Mouse (Mus musculus): Measurements from ENCODE around the gene Smap1. TPM values are rescaled to one million over a fixed set of nuclear protein-coding genes. Genes with fewer than 3 reads are reported as not detected.

The Smap1 gene
- polyA plus RNA-seq, 1 experiment from 2014 or later, result 47.9 TPM

DNA sequence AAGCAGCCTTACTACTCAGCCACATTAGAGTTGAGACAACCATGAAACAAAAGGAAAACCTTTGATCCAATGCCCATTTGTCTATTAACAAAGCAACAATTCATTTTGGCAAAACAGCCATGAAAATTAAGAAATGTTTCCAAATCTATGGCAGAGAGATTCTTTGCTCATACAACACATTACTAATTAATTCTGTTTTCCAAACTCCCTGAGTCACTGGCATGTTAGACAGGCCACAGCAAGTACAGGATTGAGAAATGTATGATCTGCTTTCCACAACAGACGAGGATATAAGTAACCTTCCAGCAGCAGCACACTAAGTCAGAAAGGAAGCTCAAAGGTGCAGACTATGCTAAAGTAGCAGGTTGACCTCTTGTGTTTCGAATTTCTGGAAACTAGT, 9.1 kb downstream of the Smap1 start:
- no peaks in the 10 kb centered on the region for H3K36me3 ChIP-seq
- H3K4me2 ChIP-seq (replicated peaks), result no peak overlapping the region
- no peaks in the 10 kb centered on the region for H3K9me3 ChIP-seq
- no peaks in the 10 kb centered on the region for H3K27me3 ChIP-seq
- no peak overlapping the region for H3K9ac ChIP-seq
- no peak overlapping the region for H3K27ac ChIP-seq
- H3K4me1 ChIP-seq, result peaks cover 3% of the 10 kb centered on the region; the same call in 1 of the 2 replicates
- no peak overlapping the region for H3K4me3 ChIP-seq
- WGBS, result 72% methylated on average over 2 of the region's 2 CpGs
- no peak for ATAC-seq (ENCODE audit: insufficient number of reproducible peaks, insufficient read depth, low FRiP score, low TSS enrichment)

DNA sequence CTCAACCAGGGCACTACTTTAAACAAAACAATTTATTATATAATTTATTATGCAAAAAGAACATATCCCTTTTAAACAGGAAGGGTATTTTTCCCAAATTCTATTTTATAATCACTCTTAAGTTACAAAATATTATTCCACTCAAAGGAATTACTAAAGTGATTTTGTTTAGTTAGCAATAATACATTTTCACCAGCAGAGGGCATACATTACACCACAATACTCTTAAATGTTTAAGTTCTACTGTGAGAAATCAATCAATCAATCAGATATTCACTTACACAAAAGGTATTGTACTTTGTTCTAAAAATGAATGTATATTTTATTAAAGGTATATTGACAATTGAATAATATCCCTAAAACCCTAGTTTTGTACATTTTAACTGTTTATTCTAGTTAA, 16.0 kb downstream of the Smap1 start:
- Histone ChIP-seq H3K9me3 (no peaks in the 10 kb centered on the region), H3K27me3 (no peaks in the 10 kb centered on the region)
- no peak for ATAC-seq (ENCODE audit: insufficient number of reproducible peaks, insufficient read depth, low FRiP score, low TSS enrichment)

DNA sequence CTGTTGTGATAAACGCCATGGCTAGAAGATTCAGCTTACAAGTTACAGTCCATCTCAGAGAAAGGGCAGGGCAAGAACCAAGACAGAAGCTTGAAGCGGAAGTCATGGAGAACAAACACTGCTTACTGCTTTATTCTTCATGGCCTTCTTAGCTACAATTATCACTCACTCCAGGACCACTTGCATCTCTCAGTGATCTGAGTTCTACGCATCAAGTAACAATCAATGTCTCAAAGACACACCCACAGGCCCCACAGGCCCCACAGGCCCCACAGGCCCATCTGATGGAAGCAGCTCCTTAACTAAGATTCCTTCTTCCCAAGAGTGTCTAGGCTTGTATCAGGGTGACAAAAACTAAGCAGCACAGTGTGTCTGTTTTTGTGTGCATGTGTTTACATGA, 18.8 kb downstream of the Smap1 start:
- Histone ChIP-seq H3K9ac (no peak overlapping the region), H3K4me1 (no peaks in the 10 kb centered on the region), H3K9me3 (no peaks in the 10 kb centered on the region), H3K4me2 (replicated peaks) (no peak overlapping the region), H3K4me3 (no peak overlapping the region), H3K27ac (no peak overlapping the region), H3K36me3 (no peaks in the 10 kb centered on the region), H3K27me3 (no peaks in the 10 kb centered on the region)
- ATAC-seq (ENCODE audit: insufficient number of reproducible peaks, insufficient read depth, low FRiP score, low TSS enrichment), result no peak
- 87% methylated on average over 3 of the region's 3 CpGs for WGBS

More for the DNA sequence above, 16.0 kb downstream of the Smap1 start:
- Histone ChIP-seq H3K4me3 (no peak overlapping the region), H3K36me3 (no peaks in the 10 kb centered on the region), H3K27ac (no peak overlapping the region), H3K4me2 (replicated peaks) (no peak overlapping the region), H3K9ac (no peak overlapping the region), H3K4me1 (no peaks in the 10 kb centered on the region)

DNA sequence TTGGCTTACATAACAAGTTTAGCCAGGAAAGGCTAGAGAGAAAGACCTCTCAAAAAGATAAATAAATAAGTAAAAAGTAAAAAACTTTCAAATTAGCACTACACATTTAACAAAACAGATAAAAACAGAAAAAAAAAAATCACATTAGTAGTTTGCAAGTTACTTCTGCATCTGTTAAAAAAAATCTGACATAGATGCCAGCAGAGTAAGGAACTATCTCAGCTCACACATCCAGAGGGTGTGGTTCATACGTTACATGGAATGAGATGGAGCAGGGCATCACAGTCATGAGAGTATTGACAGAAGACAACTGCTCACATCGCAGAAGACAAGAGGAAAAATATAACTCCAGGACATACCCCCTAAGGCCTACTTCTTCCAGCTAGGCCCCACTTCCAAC, 19.4 kb downstream of the Smap1 start:
- 85% methylated on average over 2 of the region's 2 CpGs for WGBS
- Histone ChIP-seq H3K27me3 (no peaks in the 10 kb centered on the region), H3K9me3 (no peaks in the 10 kb centered on the region), H3K4me3 (no peak overlapping the region), H3K27ac (no peak overlapping the region), H3K36me3 (no peaks in the 10 kb centered on the region), H3K9ac (no peak overlapping the region), H3K4me2 (replicated peaks) (no peak overlapping the region), H3K4me1 (no peaks in the 10 kb centered on the region)
- ATAC-seq (ENCODE audit: insufficient number of reproducible peaks, insufficient read depth, low FRiP score, low TSS enrichment), result no peak

DNA sequence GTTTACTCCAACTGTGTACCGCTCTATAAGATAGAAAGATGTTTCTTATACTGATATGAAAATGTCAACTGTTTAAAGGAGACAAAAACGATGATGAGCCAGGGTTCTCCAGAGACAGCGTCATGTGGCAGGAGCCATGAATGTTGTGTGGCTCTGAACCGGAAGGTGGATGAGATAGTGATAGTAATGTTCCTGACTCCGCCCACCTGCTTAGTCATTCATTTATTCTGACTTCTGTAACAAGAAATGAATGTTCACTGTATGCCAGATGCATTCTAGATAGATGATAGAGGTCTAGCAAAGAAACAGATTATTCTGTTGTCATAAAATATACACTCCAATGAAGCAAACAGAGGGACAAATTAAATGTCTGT, 22.5 kb downstream of the Smap1 start:
- 92% methylated on average over 5 of the region's 5 CpGs for WGBS
- H3K27me3 ChIP-seq, result no peaks in the 10 kb centered on the region
- no peak for ATAC-seq (ENCODE audit: insufficient number of reproducible peaks, insufficient read depth, low FRiP score, low TSS enrichment)
- no peak overlapping the region for H3K4me3 ChIP-seq
- H3K4me1 ChIP-seq, result no peaks in the 10 kb centered on the region
- H3K36me3 ChIP-seq, result no peaks in the 10 kb centered on the region
- no peaks in the 10 kb centered on the region for H3K9me3 ChIP-seq
- H3K27ac ChIP-seq, result no peak overlapping the region
- no peak overlapping the region for H3K9ac ChIP-seq
- no peak overlapping the region for H3K4me2 ChIP-seq (replicated peaks)

DNA sequence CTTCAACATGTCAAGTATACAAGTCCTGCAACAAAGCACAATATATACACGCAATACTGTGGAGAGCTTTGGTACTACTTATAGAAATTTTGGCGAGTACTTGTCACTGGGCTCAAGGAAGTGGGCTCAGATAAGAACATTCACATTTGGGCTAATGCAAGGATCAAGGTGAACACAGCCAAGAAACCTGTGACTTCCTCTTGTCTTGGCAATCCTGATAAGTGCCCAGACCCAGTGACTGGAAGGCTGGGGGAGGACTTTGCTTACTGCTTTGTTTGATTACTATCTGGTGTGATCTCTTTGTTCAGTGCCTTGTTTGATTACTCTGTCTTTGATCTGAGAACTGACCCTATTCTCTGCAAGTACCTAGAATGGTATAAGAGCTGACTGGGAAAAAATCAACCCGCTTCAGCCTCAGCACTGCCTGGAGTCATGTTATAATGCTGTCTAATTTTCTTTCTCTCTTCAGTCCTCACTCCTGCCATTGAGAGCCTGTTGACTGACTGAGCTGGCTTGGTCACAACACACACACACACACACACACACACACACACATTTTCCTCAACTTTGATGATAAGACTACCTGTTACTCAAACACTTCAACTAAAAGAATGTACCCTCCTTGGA, 23.0 kb downstream of the Smap1 start:
- Histone ChIP-seq H3K36me3 (no peaks in the 10 kb centered on the region), H3K4me1 (no peaks in the 10 kb centered on the region), H3K27me3 (no peaks in the 10 kb centered on the region), H3K4me3 (no peak overlapping the region), H3K9me3 (no peaks in the 10 kb centered on the region), H3K4me2 (replicated peaks) (no peak overlapping the region), H3K9ac (no peak overlapping the region), H3K27ac (no peak overlapping the region)
- no peak for ATAC-seq (ENCODE audit: insufficient number of reproducible peaks, insufficient read depth, low FRiP score, low TSS enrichment)
- 86% methylated on average over 3 of the region's 3 CpGs for WGBS

DNA sequence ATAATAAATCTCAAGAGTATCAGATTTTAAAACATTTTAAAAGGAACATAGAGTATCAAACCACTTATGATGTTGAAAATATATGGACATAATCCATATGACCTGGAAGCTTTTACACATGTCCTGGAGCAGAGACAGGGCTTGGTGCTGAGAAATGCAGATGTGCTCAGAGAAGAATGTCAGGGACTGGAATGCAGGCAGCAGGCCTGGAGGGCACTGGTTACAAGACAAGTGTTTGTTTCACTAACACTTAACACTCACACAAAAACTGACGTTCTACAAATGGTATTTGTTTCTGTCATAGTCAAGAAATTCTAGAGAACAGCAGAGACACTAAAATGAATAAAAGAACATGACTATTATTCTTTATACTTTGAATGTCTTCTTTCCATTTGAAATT, 30.0 kb downstream of the Smap1 start:
- WGBS, result 14% methylated on average over 1 of the region's 1 CpGs
- ATAC-seq (ENCODE audit: insufficient number of reproducible peaks, insufficient read depth, low FRiP score, low TSS enrichment), result no peak
- Histone ChIP-seq H3K4me1 (no peaks in the 10 kb centered on the region), H3K27ac (no peak overlapping the region), H3K36me3 (no peaks in the 10 kb centered on the region), H3K9ac (no peak overlapping the region), H3K4me3 (no peak overlapping the region), H3K27me3 (no peaks in the 10 kb centered on the region), H3K4me2 (replicated peaks) (no peak overlapping the region), H3K9me3 (no peaks in the 10 kb centered on the region)

DNA sequence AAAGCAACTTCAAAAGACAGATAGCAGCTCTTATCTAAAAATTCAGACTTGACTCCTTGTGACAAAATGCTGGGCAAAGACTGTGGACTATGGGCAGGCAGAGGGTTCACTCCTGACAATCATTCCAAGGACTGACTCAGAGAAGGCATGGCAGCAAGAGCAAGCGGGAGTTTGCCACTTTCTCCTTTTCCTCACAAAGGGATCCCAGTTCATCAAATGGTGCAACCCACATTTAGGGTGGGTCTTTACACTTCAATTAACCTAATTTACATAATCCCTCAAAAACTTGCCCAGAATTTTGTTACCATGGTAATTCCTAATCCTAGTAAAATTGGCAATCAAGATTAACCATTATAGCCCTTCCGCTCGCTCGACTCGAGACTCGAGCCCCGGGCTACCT, 37.2 kb downstream of the Smap1 start:
- no peak overlapping the region for H3K9ac ChIP-seq
- no peak overlapping the region for H3K4me3 ChIP-seq
- H3K27me3 ChIP-seq, result no peaks in the 10 kb centered on the region
- no peaks in the 10 kb centered on the region for H3K9me3 ChIP-seq
- no peaks in the 10 kb centered on the region for H3K4me1 ChIP-seq
- no peak overlapping the region for H3K4me2 ChIP-seq (replicated peaks)
- H3K36me3 ChIP-seq, result no peaks in the 10 kb centered on the region
- ATAC-seq (ENCODE audit: insufficient number of reproducible peaks, insufficient read depth, low FRiP score, low TSS enrichment), result no peak
- no peak overlapping the region for H3K27ac ChIP-seq
- WGBS, result 92% methylated on average over 7 of the region's 7 CpGs

DNA sequence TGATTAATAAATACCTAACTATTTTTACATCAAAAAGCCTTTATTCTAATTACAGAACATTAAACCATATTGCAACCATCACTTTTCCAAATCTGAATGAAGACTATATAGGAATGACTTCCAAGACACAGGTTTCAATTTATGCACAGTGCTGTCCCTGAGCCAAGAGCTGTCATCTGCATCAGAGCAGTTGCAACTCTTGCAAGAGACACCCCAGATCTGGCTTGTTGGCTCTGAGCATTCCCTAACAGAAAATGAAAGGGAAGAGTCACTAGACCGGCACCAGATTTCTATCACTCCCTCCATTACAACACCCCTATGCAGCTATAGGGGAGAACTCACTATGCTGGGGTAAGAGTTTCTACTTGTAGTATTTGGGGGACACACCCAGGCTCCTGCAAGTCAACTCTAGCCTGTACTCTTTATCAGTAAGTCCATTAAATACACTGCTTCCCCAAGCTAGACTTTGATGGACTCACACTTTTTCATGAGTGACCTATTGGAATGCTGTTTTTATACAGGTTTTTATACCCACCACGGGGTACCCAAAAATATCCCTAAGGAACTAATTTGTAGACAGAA, 37.9 kb downstream of the Smap1 start:
- no peak for ATAC-seq (ENCODE audit: insufficient number of reproducible peaks, insufficient read depth, low FRiP score, low TSS enrichment)
- WGBS, result 94% methylated on average over 2 of the region's 2 CpGs
- H3K9ac ChIP-seq, result no peak overlapping the region

DNA sequence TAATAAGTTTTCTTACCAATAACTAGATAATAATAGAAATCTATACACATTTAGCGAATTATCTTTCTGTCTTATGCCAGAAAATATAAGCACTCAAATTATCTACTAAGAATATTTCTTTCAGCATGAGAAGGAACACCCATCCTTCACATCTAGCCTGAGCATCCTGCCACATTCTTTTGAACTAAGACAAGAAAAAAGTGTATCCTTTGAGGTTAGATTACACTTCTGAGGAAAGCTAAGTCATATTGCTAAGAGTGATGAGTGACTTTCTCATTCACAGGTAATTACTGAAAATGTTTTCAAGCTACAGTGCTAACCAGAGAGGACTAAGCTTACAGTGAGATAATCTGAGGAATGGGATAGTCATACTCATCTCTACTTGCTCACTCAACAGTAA, 39.4 kb downstream of the Smap1 start:
- Histone ChIP-seq H3K4me2 (replicated peaks) (no peak overlapping the region), H3K36me3 (no peaks in the 10 kb centered on the region), H3K27ac (no peak overlapping the region), H3K27me3 (no peaks in the 10 kb centered on the region), H3K9me3 (no peaks in the 10 kb centered on the region), H3K4me3 (no peak overlapping the region), H3K9ac (no peak overlapping the region), H3K4me1 (no peaks in the 10 kb centered on the region)
- ATAC-seq (ENCODE audit: insufficient number of reproducible peaks, insufficient read depth, low FRiP score, low TSS enrichment), result no peak
- WGBS, result 96% methylated on average over 1 of the region's 1 CpGs

More for the DNA sequence above, 37.9 kb downstream of the Smap1 start:
- H3K4me3 ChIP-seq, result no peak overlapping the region
- H3K9me3 ChIP-seq, result no peaks in the 10 kb centered on the region
- H3K4me2 ChIP-seq (replicated peaks), result no peak overlapping the region
- no peaks in the 10 kb centered on the region for H3K27me3 ChIP-seq
- H3K36me3 ChIP-seq, result no peaks in the 10 kb centered on the region
- no peak overlapping the region for H3K27ac ChIP-seq
- H3K4me1 ChIP-seq, result no peaks in the 10 kb centered on the region

DNA sequence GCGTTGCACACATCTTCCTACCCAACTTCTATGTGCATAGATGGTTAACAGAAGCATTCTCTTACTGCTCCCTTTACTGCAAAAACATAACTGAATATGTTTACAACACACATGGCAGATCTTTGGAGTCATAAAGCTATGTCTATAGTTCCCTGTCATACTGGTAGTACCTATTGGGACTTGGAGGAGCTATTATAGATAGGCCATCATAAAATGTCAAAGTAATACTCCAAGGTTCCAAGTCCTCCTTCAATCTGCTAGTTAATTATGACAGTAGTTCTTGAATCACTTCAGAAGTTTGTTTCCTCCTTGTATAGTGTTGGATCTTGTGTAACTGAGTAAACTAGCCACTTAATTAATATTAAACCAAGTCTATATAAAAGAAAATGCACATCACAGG, 49.9 kb downstream of the Smap1 start:
- H3K36me3 ChIP-seq, result 0 out of 2 replicates have a peak, but pooled peaks cover 7% of the 10 kb centered on the region
- no peaks in the 10 kb centered on the region for H3K9me3 ChIP-seq
- no peak overlapping the region for H3K4me3 ChIP-seq
- H3K27ac ChIP-seq, result no peak overlapping the region
- no peak overlapping the region for H3K4me2 ChIP-seq (replicated peaks)
- 88% methylated on average over 1 of the region's 1 CpGs for WGBS
- no peaks in the 10 kb centered on the region for H3K27me3 ChIP-seq
- no peak overlapping the region for H3K9ac ChIP-seq
- ATAC-seq (ENCODE audit: insufficient number of reproducible peaks, insufficient read depth, low FRiP score, low TSS enrichment), result no peak
- H3K4me1 ChIP-seq, result no peaks in the 10 kb centered on the region

DNA sequence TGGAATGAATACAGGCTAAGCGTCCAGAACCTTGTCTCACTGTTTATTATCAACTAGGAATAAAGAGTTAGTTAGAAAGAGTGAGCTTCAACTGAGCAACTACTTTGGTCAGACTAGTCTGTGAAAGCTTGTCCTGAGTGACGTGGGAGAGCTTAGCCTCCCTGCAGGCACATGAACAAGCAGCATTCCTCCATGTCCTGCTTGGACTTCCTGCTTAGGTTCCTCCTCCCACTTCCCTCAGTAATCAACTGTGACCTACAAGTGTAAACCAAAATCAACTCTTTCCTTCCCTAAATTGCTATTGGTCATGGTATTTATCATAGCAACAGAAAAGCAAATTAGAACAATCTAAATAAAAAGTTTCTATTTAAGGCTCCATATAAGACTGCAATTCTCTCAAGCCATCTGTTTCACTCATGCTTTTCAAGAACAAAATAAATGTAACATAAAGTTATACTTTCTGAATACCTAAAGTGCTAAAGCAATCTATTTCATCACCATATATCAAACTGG, 54.7 kb downstream of the Smap1 start:
- H3K9ac ChIP-seq, result no peak overlapping the region
- no peaks in the 10 kb centered on the region for H3K27me3 ChIP-seq
- H3K4me3 ChIP-seq, result no peak overlapping the region
- no peak for ATAC-seq (ENCODE audit: insufficient number of reproducible peaks, insufficient read depth, low FRiP score, low TSS enrichment)
- H3K36me3 ChIP-seq, result peaks cover 8% of the 10 kb centered on the region; the same call in 1 of the 2 replicates
- H3K9me3 ChIP-seq, result no peaks in the 10 kb centered on the region
- WGBS, result 74% methylated on average over 2 of the region's 2 CpGs
- no peak overlapping the region for H3K27ac ChIP-seq
- no peak overlapping the region for H3K4me2 ChIP-seq (replicated peaks)
- H3K4me1 ChIP-seq, result no peaks in the 10 kb centered on the region

All from embryonic facial prominence, embryonic 12.5 days (tissue).